Mouse (Mus musculus): ENCODE data around the gene Riiad1.

DNA sequence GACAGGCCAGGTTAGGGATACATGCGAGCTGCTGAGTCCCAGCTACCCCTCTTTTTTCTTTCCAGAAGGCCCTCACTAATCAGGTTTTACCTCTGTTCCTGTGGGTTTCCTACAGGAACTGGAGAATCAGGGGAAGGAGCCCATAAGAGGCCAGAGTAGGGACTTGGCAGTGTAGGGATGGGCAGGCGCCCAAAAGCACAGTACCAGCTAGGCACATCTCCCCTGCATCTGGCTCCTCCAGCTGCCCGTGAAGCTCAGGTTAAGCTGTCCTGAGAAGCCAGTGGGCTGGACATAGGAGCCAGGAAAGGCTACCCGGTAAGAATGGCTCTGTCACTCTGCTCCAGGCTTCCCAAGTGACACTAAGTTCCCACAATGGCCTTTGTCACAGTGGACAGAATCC is 1.3 kb upstream of the Riiad1 start:
- TF ChIP-seq POLR2A (IDR thresholded peaks at IDR 0.05; ENCODE audit: insufficient read depth, low read depth, low read length) (no peak), CTCF (IDR thresholded peaks at IDR 0.05; ENCODE audit: insufficient read depth, low read depth, low read length) (no peak)

All from olfactory bulb, adult 2 months (tissue).